Mouse (Mus musculus) ES-E14 (cell line): ENCODE measurements around the gene Scrg1. TPM values are rescaled to one million over a fixed set of nuclear protein-coding genes. Genes with fewer than 3 reads are reported as not detected.
"Not testable (repeated sequence)": the region's sequence is repeated elsewhere in the genome, so short reads cannot be mapped to it uniquely, and the experiment has no call there.

ENCODE experiments used
- DNase-seq: peaks from one replicate; pipeline ENCODE4 v3.0.0-alpha.2; 2013; ENCODE audit warnings: low read depth, low spot score
- H3K27ac ChIP-seq: 2 replicates; pipeline ENCODE4 v1.5.1; 2012; ENCODE audit warnings: low read depth, mild to moderate bottlenecking, low read length, moderate library complexity, mixed read lengths; ENCODE audit not compliant: poor library complexity, insufficient read depth, severe bottlenecking
- H3K36me3 ChIP-seq: 2 replicates; pipeline ENCODE4 v1.6.1; 2012; ENCODE audit warnings: mild to moderate bottlenecking, low read length, moderate library complexity, mixed read lengths; ENCODE audit not compliant: control insufficient read depth, poor library complexity, insufficient read depth, severe bottlenecking
- H3K4me1 ChIP-seq, 2 experiments: fragments of 150-350 bp in 1 of 2; sonication (generic) in 1 of 2; 2 replicates each; pipeline ENCODE4 v1.6.1; 2012; ENCODE audit warnings: low read length in 2 of 2, mild to moderate bottlenecking in 1 of 2, mixed read lengths in 1 of 2; ENCODE audit not compliant: control insufficient read depth in 2 of 2, insufficient read depth in 2 of 2, poor library complexity in 1 of 2
- H3K4me3 ChIP-seq, 2 experiments: fragments of 150-350 bp in 1 of 2; sonication (generic) in 1 of 2; 2 replicates each; pipeline ENCODE4 v1.5.1; 2012; ENCODE audit warnings: low read length in 2 of 2, low read depth in 1 of 2, mild to moderate bottlenecking in 1 of 2, mixed read lengths in 1 of 2; ENCODE audit not compliant: insufficient read depth in 1 of 2, poor library complexity in 1 of 2, severe bottlenecking in 1 of 2
- H3K9ac ChIP-seq: 2 replicates; pipeline ENCODE4 v1.6.1; 2012; ENCODE audit warnings: low read depth, mild to moderate bottlenecking, low read length, mixed read lengths; ENCODE audit not compliant: poor library complexity, insufficient read depth, severe bottlenecking
- H3K9me3 ChIP-seq: fragments of 150-350 bp; sonication (generic); 2 replicates; pipeline ENCODE4 v1.6.1; 2012; ENCODE audit warnings: low read depth, mild to moderate bottlenecking, low read length; ENCODE audit not compliant: control insufficient read depth, insufficient read depth
- CHD2 ChIP-seq: IDR thresholded peaks from 2 replicates; pipeline ENCODE4 v1.6.1; 2014; ENCODE audit warnings: mild to moderate bottlenecking, low read depth, low read length, inconsistent platforms
- HCFC1 ChIP-seq: IDR thresholded peaks from 2 replicates; pipeline ENCODE4 v1.6.1; 2012; ENCODE audit warnings: low read length, inconsistent platforms, borderline replicate concordance; ENCODE audit not compliant: insufficient read depth
- MAFK ChIP-seq: IDR thresholded peaks from 2 replicates; pipeline ENCODE4 v1.6.1; 2014; ENCODE audit warnings: mild to moderate bottlenecking, low read depth, low read length, inconsistent platforms; ENCODE audit not compliant: insufficient read depth
- ZC3H11A ChIP-seq: IDR thresholded peaks from 2 replicates; pipeline ENCODE4 v1.6.1; 2012; ENCODE audit warnings: low read depth, mild to moderate bottlenecking, inconsistent platforms, low read length, borderline replicate concordance
- ZNF384 ChIP-seq: IDR thresholded peaks from 2 replicates; pipeline ENCODE4 v1.6.1; 2012; ENCODE audit warnings: low read depth, low read length, inconsistent platforms
- in situ Hi-C, 2 experiments: fragments of 600-800 bp; cut with MboI; formaldehyde crosslinking; loops; one replicate each; pipeline ENCODE4 v1.15.1; 2025; ENCODE audit warnings: low sequenced_read_pairs in 2 of 2, inconsistent platforms in 1 of 2; ENCODE audit not compliant: unreplicated experiment in 2 of 2
- total RNA-seq: library from RNA; depleted of rRNA; stranded (reverse); fragments of 300-350 nt; gene quantifications from 2 replicates; pipeline ENCODE4 v1.2.3, GENCODE M21; 2012

Gene Scrg1
- total RNA-seq, 1 experiment, result not detected

DNA sequence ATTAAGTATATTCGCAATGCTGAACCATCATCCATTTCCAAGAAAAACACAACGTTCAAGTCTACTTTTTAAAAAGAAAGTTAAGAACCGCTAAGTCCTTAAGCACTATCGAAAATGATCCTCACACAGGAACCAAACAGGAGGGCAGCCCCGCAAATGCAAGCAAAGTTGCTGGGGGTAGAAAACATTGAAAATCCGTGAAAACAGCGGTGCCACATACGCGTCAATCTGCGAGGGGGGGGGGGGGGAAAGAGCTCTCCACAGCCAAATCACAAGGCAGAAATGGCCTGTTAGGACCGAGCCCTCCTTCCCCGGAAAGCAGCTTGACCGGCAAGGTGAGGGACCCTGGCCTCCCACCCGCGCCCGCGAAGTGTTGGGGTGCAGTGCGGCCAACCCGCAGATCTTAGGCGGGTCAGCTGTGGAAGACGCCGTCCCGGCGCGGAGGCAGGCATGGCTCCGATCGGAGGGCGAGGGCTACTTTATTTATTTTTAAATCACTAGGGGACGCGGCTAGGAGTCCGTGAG, 55.1 kb downstream of the Scrg1 start:
- H3K9me3 ChIP-seq, result no peaks in the 10 kb centered on the region
- H3K9ac ChIP-seq, result peak overlapping the region; percentile 99
- peaks cover 2 to 7% of the 10 kb centered on the region in 2 experiments; a peak in 2 of 4 replicates for H3K4me1 ChIP-seq
- in situ Hi-C loops, result no loop called here
- peak overlapping the region; percentile 95 to 96 for H3K4me3 ChIP-seq
- H3K36me3 ChIP-seq, result peaks cover 17% of the 10 kb centered on the region
- TF ChIP-seq MAFK (no peak), CHD2 (no peak), ZC3H11A (no peak), HCFC1 (no peak)
- DNase-seq, result no peak
- peak overlapping the region; percentile 95 for H3K27ac ChIP-seq

GRCm38 (mm10) chr8:57511316-57512118, 55.8 kb downstream of the Scrg1 start, which contains the start of gene Hmgb2:
Gene Hmgb2, plus strand, starts transcription at chr8:57511907.
- peaks cover 19% of the 10 kb centered on the region for H3K36me3 ChIP-seq
- H3K4me1 ChIP-seq, result peaks cover 2 to 7% of the 10 kb centered on the region in 2 experiments; a peak in 2 of 4 replicates
- no peaks in the 10 kb centered on the region for H3K9me3 ChIP-seq
- peak within 1 kb of the TSS; percentile 95 to 96 for H3K4me3 ChIP-seq
- H3K9ac ChIP-seq, result peak within 1 kb of the TSS; percentile 99
- in situ Hi-C loops, result no loop called here
- peak within 1 kb of the TSS; percentile 98 for H3K27ac ChIP-seq
- TF ChIP-seq CHD2 (peak; percentile 42; the same call in 1 of the 2 replicates), HCFC1 (peak; percentile 53; the same call in 1 of the 2 replicates), ZNF384 (no peak), ZC3H11A (no peak)
- peak; percentile 99 for DNase-seq

- no peak for DNase-seq
- in situ Hi-C loops, result no loop called here
- Histone ChIP-seq H3K36me3 (peaks cover 18% of the 10 kb centered on the region), H3K4me1 (peaks cover under 1 to 7% of the 10 kb centered on the region in 2 experiments; a peak in 2 of 4 replicates), H3K9ac (peak overlapping the region; percentile 99), H3K27ac (peak overlapping the region; percentile 98), H3K9me3 (no peaks in the 10 kb centered on the region), H3K4me3 (peak overlapping the region; percentile 84 to 94)
- TF ChIP-seq ZC3H11A, result no peak
- peak; percentile 11; the same call in 1 of the 2 replicates for TF ChIP-seq HCFC1
These were observed 56.7 kb downstream of the Scrg1 start for GRCm38 (mm10) chr8:57512141-57513056.

- DNase-seq, H3K9me3 ChIP-seq, H3K27ac ChIP-seq, in situ Hi-C loops, H3K4me1 ChIP-seq: not testable (repeated sequence)
- H3K36me3 ChIP-seq, result peaks cover 14% of the 10 kb centered on the region
- H3K9ac ChIP-seq, result peak overlapping the region; percentile 90; the same call in 1 of the 2 replicates
- peak overlapping the region; percentile 74 to 94 for H3K4me3 ChIP-seq
These were observed 57.5 kb downstream of the Scrg1 start for GRCm38 (mm10) chr8:57513178-57513661.
